Mouse (Mus musculus) CH12.LX (cell line): ENCODE data around the gene Scyl1. TPM values are rescaled to one million over a fixed set of nuclear protein-coding genes. Genes with fewer than 3 reads are reported as not detected.
A peak's percentile ranks its signal among the peaks of the same experiment; 100 is the strongest.

Experiments
- DNase-seq: peaks from one replicate; pipeline ENCODE4 v3.0.0-alpha.2; 2013; ENCODE audit errors: extremely low read depth
- H3K27ac ChIP-seq: 2 replicates; pipeline ENCODE4 v1.5.1; 2012; ENCODE audit warnings: low read depth, mild to moderate bottlenecking, control low read depth, moderate library complexity; ENCODE audit not compliant: insufficient read depth
- H3K27me3 ChIP-seq: replicated peaks from 2 replicates; pipeline ENCODE3; 2012; ENCODE audit warnings: inconsistent platforms
- H3K36me3 ChIP-seq, 2 experiments: replicated peaks in 1 of 2; 2 replicates each; pipeline versions ENCODE3 to v1.6.1; 2012; ENCODE audit warnings: inconsistent platforms in 1 of 2, low read length in 1 of 2, mild to moderate bottlenecking in 1 of 2, mixed read lengths in 1 of 2, moderate library complexity in 1 of 2; ENCODE audit not compliant: control insufficient read depth in 1 of 2, insufficient read depth in 1 of 2
- H3K4me1 ChIP-seq, 2 experiments: 2 replicates each; pipeline ENCODE4 v1.6.1; 2012; ENCODE audit warnings: inconsistent platforms in 1 of 2, moderate library complexity in 1 of 2; ENCODE audit not compliant: insufficient read depth in 2 of 2, control insufficient read depth in 1 of 2
- H3K4me2 ChIP-seq: 2 replicates; pipeline ENCODE4 v1.6.1; 2012; ENCODE audit warnings: low read depth, mild to moderate bottlenecking, control low read depth; ENCODE audit not compliant: poor library complexity, insufficient read depth, severe bottlenecking
- H3K4me3 ChIP-seq, 3 experiments: fragments of 150-350 bp in 1 of 3; sonication (generic) in 1 of 3; replicated peaks in 1 of 3; 2 replicates each; pipeline versions ENCODE3 to v1.5.1; 2011 to 2012; ENCODE audit warnings: low read depth in 2 of 3, low read length in 2 of 3, mild to moderate bottlenecking in 2 of 3, moderate library complexity in 2 of 3, control low read depth in 1 of 3, improper control_type of control experiment in 1 of 3, inconsistent platforms in 1 of 3, mixed read lengths in 1 of 3; ENCODE audit not compliant: poor library complexity in 1 of 3
- H3K79me2 ChIP-seq: replicated peaks from 2 replicates; pipeline ENCODE4 v1.6.1; 2012; ENCODE audit warnings: mild to moderate bottlenecking, moderate library complexity; ENCODE audit not compliant: control insufficient read depth, poor library complexity, insufficient read depth, severe bottlenecking; ENCODE audit errors: extremely low read depth
- H3K9ac ChIP-seq: 2 replicates; pipeline ENCODE4 v1.6.1; 2012; ENCODE audit warnings: low read depth, mild to moderate bottlenecking, control low read depth, moderate library complexity; ENCODE audit not compliant: insufficient read depth
- H3K9me3 ChIP-seq: replicated peaks from 2 replicates; pipeline ENCODE3; 2012; ENCODE audit warnings: low read length, inconsistent platforms, mixed read lengths
- BHLHE40 ChIP-seq: IDR thresholded peaks from 2 replicates; pipeline ENCODE4 v1.6.1; 2011; ENCODE audit warnings: mild to moderate bottlenecking, low read depth, low read length, improper control_type of control experiment
- CHD1 ChIP-seq: IDR thresholded peaks from 2 replicates; pipeline ENCODE4 v1.6.1; 2012; ENCODE audit warnings: low read depth, low read length, improper control_type of control experiment, inconsistent platforms
- CHD2 ChIP-seq: IDR thresholded peaks from 2 replicates; pipeline ENCODE4 v1.6.1; 2011; ENCODE audit warnings: low read length, improper control_type of control experiment
- CTCF ChIP-seq, 2 experiments: IDR thresholded peaks in 1 of 2; conservative IDR thresholded peaks in 1 of 2; 2 replicates each; pipeline ENCODE4 v1.5.1; 2011 to 2012; ENCODE audit warnings: low read depth in 2 of 2, low read length in 2 of 2, improper control_type of control experiment in 1 of 2, inconsistent platforms in 1 of 2, mild to moderate bottlenecking in 1 of 2, moderate library complexity in 1 of 2
- E2F4 ChIP-seq: IDR thresholded peaks from 2 replicates; pipeline ENCODE4 v1.6.1; 2011; ENCODE audit warnings: low read depth, low read length, improper control_type of control experiment; ENCODE audit not compliant: insufficient replicate concordance
- ELF1 ChIP-seq: IDR thresholded peaks from 2 replicates; pipeline ENCODE4 v1.6.1; 2014; ENCODE audit warnings: low read depth, mild to moderate bottlenecking, inconsistent platforms, low read length, improper control_type of control experiment
- EP300 ChIP-seq: IDR thresholded peaks from 2 replicates; pipeline ENCODE4 v1.6.1; 2011; ENCODE audit warnings: low read length, improper control_type of control experiment
- ETS1 ChIP-seq: conservative IDR thresholded peaks from 2 replicates; pipeline ENCODE4 v1.6.1; 2012; ENCODE audit warnings: low read depth, mild to moderate bottlenecking, inconsistent platforms, low read length, improper control_type of control experiment, moderate library complexity
- GABPA ChIP-seq: IDR thresholded peaks from 2 replicates; pipeline ENCODE4 v1.6.1; 2012; ENCODE audit warnings: low read depth, low read length, improper control_type of control experiment, inconsistent platforms; ENCODE audit not compliant: insufficient replicate concordance
- HCFC1 ChIP-seq: IDR thresholded peaks from 2 replicates; pipeline ENCODE4 v1.6.1; 2012; ENCODE audit warnings: low read depth, mild to moderate bottlenecking, inconsistent platforms, low read length, improper control_type of control experiment
- IRF4 ChIP-seq: IDR thresholded peaks from 2 replicates; pipeline ENCODE4 v1.6.1; 2014; ENCODE audit warnings: low read depth, mild to moderate bottlenecking, inconsistent platforms, low read length, improper control_type of control experiment
- JUN ChIP-seq: IDR thresholded peaks from 2 replicates; pipeline ENCODE4 v1.6.1; 2011; ENCODE audit warnings: low read depth, mild to moderate bottlenecking, low read length, improper control_type of control experiment, moderate library complexity; ENCODE audit not compliant: insufficient read depth
- JUND ChIP-seq: conservative IDR thresholded peaks from 2 replicates; pipeline ENCODE4 v1.6.1; 2011; ENCODE audit warnings: low read depth, low read length, improper control_type of control experiment
- KAT2A ChIP-seq: IDR thresholded peaks from 2 replicates; pipeline ENCODE4 v1.6.1; 2012; ENCODE audit warnings: low read length, improper control_type of control experiment, inconsistent platforms; ENCODE audit not compliant: insufficient replicate concordance
- MAFK ChIP-seq: IDR thresholded peaks from 2 replicates; pipeline ENCODE4 v1.6.1; 2011; ENCODE audit warnings: low read length, improper control_type of control experiment; ENCODE audit not compliant: insufficient replicate concordance
- MAX ChIP-seq: IDR thresholded peaks from 2 replicates; pipeline ENCODE4 v1.6.1; 2011; ENCODE audit warnings: low read length, improper control_type of control experiment
- MAZ ChIP-seq: IDR thresholded peaks from 2 replicates; pipeline ENCODE4 v1.6.1; 2012; ENCODE audit warnings: low read depth, mild to moderate bottlenecking, inconsistent platforms, low read length, improper control_type of control experiment, moderate library complexity
- MEF2A ChIP-seq: IDR thresholded peaks from 2 replicates; pipeline ENCODE4 v1.6.1; 2014; ENCODE audit warnings: low read depth, mild to moderate bottlenecking, inconsistent platforms, low read length, improper control_type of control experiment, borderline replicate concordance
- MXI1 ChIP-seq: IDR thresholded peaks from 2 replicates; pipeline ENCODE4 v1.6.1; 2011; ENCODE audit warnings: mild to moderate bottlenecking, low read depth, low read length, improper control_type of control experiment
- MYC ChIP-seq: IDR thresholded peaks from 2 replicates; pipeline ENCODE4 v1.6.1; 2011; ENCODE audit warnings: low read depth, mild to moderate bottlenecking, improper control_type of control experiment, low read length
- NELFE ChIP-seq: IDR thresholded peaks from 2 replicates; pipeline ENCODE4 v1.6.1; 2011; ENCODE audit warnings: low read depth, low read length, improper control_type of control experiment
- NRF1 ChIP-seq: IDR thresholded peaks from 2 replicates; pipeline ENCODE4 v1.6.1; 2014; ENCODE audit warnings: low read depth, mild to moderate bottlenecking, inconsistent platforms, low read length, improper control_type of control experiment, moderate library complexity
- PAX5 ChIP-seq: IDR thresholded peaks from 2 replicates; pipeline ENCODE4 v1.6.1; 2012; ENCODE audit warnings: low read length, inconsistent platforms, mixed read lengths
- POLR2A ChIP-seq: IDR thresholded peaks from 2 replicates; pipeline ENCODE4 v1.6.1; 2011; ENCODE audit warnings: low read depth, mild to moderate bottlenecking, improper control_type of control experiment, low read length
- POLR2AphosphoS2 ChIP-seq: IDR thresholded peaks from 2 replicates; pipeline ENCODE4 v1.6.1; 2011; ENCODE audit warnings: low read depth, low read length, improper control_type of control experiment
- RAD21 ChIP-seq: IDR thresholded peaks from 2 replicates; pipeline ENCODE4 v1.6.1; 2011; ENCODE audit warnings: low read depth, mild to moderate bottlenecking, low read length, improper control_type of control experiment, moderate library complexity
- RCOR1 ChIP-seq: conservative IDR thresholded peaks from 2 replicates; pipeline ENCODE4 v1.6.1; 2012; ENCODE audit warnings: low read depth, mild to moderate bottlenecking, inconsistent platforms, low read length, improper control_type of control experiment
- SIN3A ChIP-seq: IDR thresholded peaks from 2 replicates; pipeline ENCODE4 v1.6.1; 2012; ENCODE audit warnings: low read length, improper control_type of control experiment, inconsistent platforms
- SMC3 ChIP-seq: IDR thresholded peaks from 2 replicates; pipeline ENCODE4 v1.6.1; 2011; ENCODE audit warnings: low read depth, low read length, improper control_type of control experiment
- TBP ChIP-seq: conservative IDR thresholded peaks from 2 replicates; pipeline ENCODE4 v1.6.1; 2011; ENCODE audit warnings: low read depth, low read length, improper control_type of control experiment
- TCF12 ChIP-seq: IDR thresholded peaks from 2 replicates; pipeline ENCODE4 v1.6.1; 2014; ENCODE audit warnings: low read depth, mild to moderate bottlenecking, inconsistent platforms, low read length, improper control_type of control experiment
- UBTF ChIP-seq: IDR thresholded peaks from 2 replicates; pipeline ENCODE4 v1.6.1; 2012; ENCODE audit warnings: low read depth, mild to moderate bottlenecking, inconsistent platforms, low read length, improper control_type of control experiment, moderate library complexity
- USF1 ChIP-seq: IDR thresholded peaks from 2 replicates; pipeline ENCODE4 v1.6.1; 2014; ENCODE audit warnings: low read depth, mild to moderate bottlenecking, inconsistent platforms, low read length, improper control_type of control experiment
- USF2 ChIP-seq: conservative IDR thresholded peaks from 2 replicates; pipeline ENCODE4 v1.6.1; 2011; ENCODE audit warnings: low read depth, low read length, improper control_type of control experiment
- ZC3H11A ChIP-seq: IDR thresholded peaks from 2 replicates; pipeline ENCODE4 v1.6.1; 2012; ENCODE audit warnings: low read depth, mild to moderate bottlenecking, inconsistent platforms, low read length, improper control_type of control experiment
- ZKSCAN1 ChIP-seq: IDR thresholded peaks from 2 replicates; pipeline ENCODE4 v1.6.1; 2012; ENCODE audit warnings: low read depth, inconsistent platforms, low read length, improper control_type of control experiment, borderline replicate concordance
- ZMIZ1 ChIP-seq: IDR thresholded peaks from 2 replicates; pipeline ENCODE4 v1.6.1; 2012; ENCODE audit warnings: low read depth, mild to moderate bottlenecking, inconsistent platforms, low read length, improper control_type of control experiment
- ZNF384 ChIP-seq: IDR thresholded peaks from 2 replicates; pipeline ENCODE4 v1.6.1; 2012; ENCODE audit warnings: low read depth, low read length, improper control_type of control experiment, inconsistent platforms
- dilution Hi-C: fragments of 300-500 bp; cut with MboI; formaldehyde crosslinking; loops from 2 replicates; pipeline ENCODE4 v1.14.3; 2020; ENCODE audit warnings: low sequenced_read_pairs; ENCODE audit not compliant: extremely low pct_unique_long_range_greater_than_20kb, extremely low pct_ligation_motif_present
- in situ Hi-C: fragments of 300-500 bp; cut with MboI; formaldehyde crosslinking; loops from 3 replicates; pipeline ENCODE4 v1.14.3; 2019; ENCODE audit warnings: low sequenced_read_pairs, low pct_ligation_motif_present, low pct_unique_long_range_greater_than_20kb, mixed read lengths
- polyA plus RNA-seq: library from polyadenylated mRNA; unstranded; fragments of >175 nt; gene quantifications from 2 replicates; pipeline ENCODE4 v1.2.1, GENCODE M21; 2012; ENCODE audit warnings: low read depth; ENCODE audit not compliant: insufficient read length
- total RNA-seq, 2 experiments: library from RNA; depleted of rRNA; stranded (reverse); fragments of 300-350 nt in 1 of 2; fragments of >200 nt in 1 of 2; gene quantifications; 2 replicates each; pipeline ENCODE4 v1.2.3; 2012 to 2014

Gene Scyl1
- total and polyA plus RNA-seq, 3 experiments = 35.1 to 56.1 (median 49.8) TPM

DNA sequence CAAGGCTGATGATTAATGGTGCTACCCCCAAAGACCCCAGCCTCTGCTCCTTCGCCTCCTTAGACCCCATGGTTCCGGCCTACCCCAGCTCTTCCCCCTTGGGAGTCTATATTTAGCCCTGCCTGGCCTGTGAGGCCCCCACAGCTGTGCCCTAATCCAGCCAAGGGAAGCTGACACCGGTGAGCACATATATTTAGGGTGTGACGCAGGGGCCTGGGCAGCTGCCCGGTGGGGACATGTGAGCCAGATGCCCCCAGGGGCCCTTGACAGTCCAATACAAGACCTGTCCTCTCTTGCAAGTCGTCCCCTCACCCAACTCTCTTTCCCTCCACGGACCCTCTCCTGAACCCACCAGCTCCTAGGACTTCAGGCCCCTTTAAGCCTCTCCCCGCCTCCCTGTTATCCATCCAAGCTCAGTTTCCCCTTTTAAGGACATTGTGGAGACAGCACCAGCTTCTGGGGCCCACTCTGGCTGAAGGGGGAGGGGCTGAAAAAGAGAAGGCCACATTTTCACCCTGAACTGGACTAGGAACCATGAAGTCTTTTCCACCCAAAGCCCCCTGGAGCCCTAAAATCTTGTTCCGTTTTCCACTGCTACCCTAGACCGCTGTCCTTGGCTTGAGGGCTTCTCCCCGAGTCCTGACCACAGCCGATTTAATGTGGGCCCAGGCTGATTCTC, 46.1 kb downstream of the Scyl1 start:
- Histone ChIP-seq H3K4me1 (peaks cover 14 to 50% of the 10 kb centered on the region in 2 experiments), H3K27me3 (no peaks in the 10 kb centered on the region), H3K4me2 (peak overlapping the region; percentile 57), H3K9me3 (no peaks in the 10 kb centered on the region), H3K27ac (peak overlapping the region; percentile 95), H3K9ac (peak overlapping the region; percentile 88), H3K36me3 (peaks cover 26 to 48% of the 10 kb centered on the region in 2 experiments), H3K4me3 (peak overlapping the region; percentile 75 to 85 (median 76)), H3K79me2 (peaks cover 26% of the 10 kb centered on the region)
- dilution Hi-C loops = no loop called here
- DNase-seq = peak; percentile 64
- TF ChIP-seq ZNF384 (no peak), POLR2AphosphoS2 (no peak), ETS1 (peak; percentile 77), NRF1 (no peak; the same call in 1 of the 2 replicates), JUND (no peak), MXI1 (peak; percentile 34), SIN3A (peak; percentile 10; the same call in 1 of the 2 replicates), TCF12 (peak; percentile 41; the same call in 1 of the 2 replicates), SMC3 (no peak), ZC3H11A (no peak), E2F4 (no peak), HCFC1 (no peak), USF1 (no peak), MAX (0 out of 2 replicates have a peak, but pooled peaks have one; percentile 39), ZMIZ1 (peak; percentile 62), ZKSCAN1 (no peak), NELFE (no peak), KAT2A (no peak), RCOR1 (no peak), BHLHE40 (peak; percentile 64; the same call in 1 of the 2 replicates), MEF2A (peak; percentile 95), ELF1 (0 out of 2 replicates have a peak, but pooled peaks have one; percentile 28), GABPA (no peak), IRF4 (no peak), POLR2A (no peak), USF2 (no peak), JUN (no peak), EP300 (peak; percentile 36), CHD1 (peak; percentile 75; the same call in 1 of the 2 replicates), CTCF (conservative IDR thresholded peaks at IDR 0.05 in 1 of 2, IDR thresholded peaks at IDR 0.05 in 1 of 2; ENCODE audit: low read depth in 2 of 2, low read length in 2 of 2) (no peak), CHD2 (peak; percentile 72; the same call in 1 of the 2 replicates), MYC (no peak), PAX5 (no peak), UBTF (no peak), MAFK (no peak), TBP (no peak), MAZ (peak; percentile 55; the same call in 1 of the 2 replicates), RAD21 (no peak)
- in situ Hi-C loops = no loop called here
